In genomic region chr2:142257501-142257900, GRCm38 (mm10) we compare ENCODE assay signal across 17 mouse cellular contexts.
DNase-seq lines count a peak whose midpoint lies in the region; ATAC-seq lines count a peak whose summit lies in the region.
"Had no signal": no experiment of that assay in that cellular context is flagged by ENCODE, and none has a peak within 500 bp of the region (broad histone marks: within the 10 kb centered on the region; RNA-seq: fewer than 3 reads in every experiment).

No protein-coding gene starts in this region.

- ATAC-seq in frontal cortex, adult (ENCODE audit: low TSS enrichment), result peak; percentile 51
- ATAC-seq: forebrain, embryonic 14.5 days; forebrain, embryonic 16.5 days had no signal

- no peak for DNase-seq in frontal cortex, adult 2 months (ENCODE audit: extremely low spot score in 1 of 2, low spot score in 1 of 2)
- peak; percentile 11 for DNase-seq in layer of hippocampus, adult 11-12 months (ENCODE audit: low spot score)
- no peak for DNase-seq in layer of hippocampus, postnatal 36 days
- peak; percentile 34 for DNase-seq in layer of hippocampus, adult 9-11 months
- DNase-seq in layer of hippocampus, adult 8-10 months (ENCODE audit: low spot score in 2 of 2), result no peak
- no peak for DNase-seq in B cell, adult 2 months
- DNase-seq: adrenal gland, adult 2 months; adrenal gland, postnatal 10 days; adrenal gland, postnatal 25 days; cerebellum, adult 11-12 months; cerebellum, adult 2 months; cerebellum, adult 9-10 months; cerebellum, postnatal 10 days; cerebellum, postnatal 25 days had no signal

Comparison
In these comparisons a context has a peak if more than half of its experiments do, and no peak if none do; other contexts are left out.
1. DNase-seq: peak in layer of hippocampus, adult 11-12 months (single experiment) and layer of hippocampus, adult 9-11 months (single experiment); none in frontal cortex, adult 2 months (0 of 2), layer of hippocampus, postnatal 36 days (0 of 2), layer of hippocampus, adult 8-10 months (0 of 2) and B cell, adult 2 months (0 of 2).